Mouse (Mus musculus) mature B cell (primary cell): ENCODE data around the gene Sptbn2.
"Not testable (repeated sequence)": the region's sequence is repeated elsewhere in the genome, so short reads cannot be mapped to it uniquely, and the experiment has no call there.

Experiments
- in situ Hi-C: fragments of 300-500 bp; cut with MboI; formaldehyde crosslinking; loops from 2 replicates; pipeline ENCODE4 v1.14.3; 2019

Gene Sptbn2

DNA sequence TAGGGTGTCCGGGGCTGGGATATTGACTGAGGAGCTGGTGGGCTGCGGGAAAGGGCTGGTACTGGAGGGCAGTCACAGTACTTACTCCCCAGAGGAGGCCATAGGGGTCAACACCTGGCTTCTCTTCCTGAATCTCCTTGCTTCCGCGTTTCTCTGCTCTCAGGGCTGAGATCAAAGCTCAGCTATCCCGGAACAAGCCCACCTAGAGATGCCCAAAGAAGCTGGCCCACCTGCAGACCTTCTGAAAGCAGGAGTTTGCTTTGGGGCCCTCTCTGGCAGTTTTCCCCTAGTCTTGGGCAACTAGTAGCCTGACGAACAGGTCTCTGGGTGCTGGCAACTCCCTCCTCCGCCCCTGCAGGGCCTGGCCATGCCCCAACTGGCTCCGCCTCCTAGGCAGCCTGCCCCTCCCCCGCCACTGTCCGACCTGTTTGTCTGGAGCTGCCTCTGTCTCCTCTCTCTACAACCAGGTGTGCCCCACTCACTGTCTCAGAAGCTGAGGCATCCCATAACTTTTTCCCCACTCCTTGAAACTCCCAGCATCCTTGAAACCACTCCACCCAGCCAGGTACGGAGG, 9.8 kb downstream of the Sptbn2 start:
- in situ Hi-C loops: no loop called here

DNA sequence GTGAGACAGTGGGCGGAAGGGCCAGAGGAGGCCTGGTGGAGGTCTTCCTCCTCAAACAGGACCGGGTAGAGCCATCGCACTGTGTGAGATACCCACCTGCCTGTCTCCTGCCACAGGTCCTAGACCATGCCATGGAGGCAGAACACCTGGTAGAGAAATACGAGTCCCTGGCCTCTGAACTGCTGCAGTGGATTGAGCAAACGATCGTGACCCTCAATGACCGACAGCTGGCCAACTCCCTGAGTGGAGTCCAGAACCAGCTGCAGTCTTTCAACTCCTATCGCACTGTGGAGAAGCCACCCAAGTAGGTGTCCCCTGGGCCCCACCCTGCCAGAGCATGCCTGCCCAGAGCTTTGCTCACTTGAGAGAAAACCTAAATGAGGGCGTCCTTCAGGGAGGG, 18.2 kb downstream of the Sptbn2 start:
- in situ Hi-C loops: no loop called here

DNA sequence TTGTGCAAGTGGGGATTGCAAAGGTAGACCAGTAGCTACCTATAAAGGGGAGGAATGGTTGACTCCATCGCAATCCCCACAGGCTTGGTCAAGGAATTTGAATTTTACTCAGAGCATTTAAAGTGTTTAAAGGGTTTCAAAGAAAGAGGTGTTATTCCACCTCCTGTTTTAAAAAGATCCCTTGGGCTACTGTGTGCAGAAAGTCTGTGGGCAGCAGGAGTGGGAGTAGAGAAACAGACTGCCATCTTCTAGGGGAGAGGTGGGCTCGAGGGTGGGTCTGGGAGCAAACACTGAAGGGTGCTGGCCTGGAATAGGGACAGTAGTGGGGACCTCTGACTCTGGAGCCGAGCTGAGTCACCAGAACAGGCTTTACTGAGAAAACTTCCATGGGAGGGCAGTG, 22.1 kb downstream of the Sptbn2 start:
- in situ Hi-C loops: no loop called here

DNA sequence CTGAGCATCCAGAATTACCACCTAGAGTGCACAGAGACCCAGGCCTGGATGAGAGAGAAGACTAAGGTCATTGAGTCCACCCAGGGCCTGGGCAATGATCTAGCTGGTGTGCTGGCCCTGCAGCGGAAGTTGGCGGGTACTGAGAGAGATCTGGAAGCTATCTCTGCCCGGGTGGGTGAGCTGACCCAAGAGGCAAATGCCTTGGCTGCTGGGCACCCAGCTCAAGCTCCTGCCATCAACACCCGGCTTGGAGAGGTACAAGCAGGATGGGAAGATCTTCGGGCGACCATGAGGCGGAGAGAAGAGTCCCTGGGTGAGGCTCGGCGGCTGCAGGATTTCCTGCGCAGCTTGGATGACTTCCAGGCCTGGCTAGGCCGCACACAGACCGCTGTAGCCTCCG, 26.9 kb downstream of the Sptbn2 start:
- in situ Hi-C loops: no loop called here

DNA sequence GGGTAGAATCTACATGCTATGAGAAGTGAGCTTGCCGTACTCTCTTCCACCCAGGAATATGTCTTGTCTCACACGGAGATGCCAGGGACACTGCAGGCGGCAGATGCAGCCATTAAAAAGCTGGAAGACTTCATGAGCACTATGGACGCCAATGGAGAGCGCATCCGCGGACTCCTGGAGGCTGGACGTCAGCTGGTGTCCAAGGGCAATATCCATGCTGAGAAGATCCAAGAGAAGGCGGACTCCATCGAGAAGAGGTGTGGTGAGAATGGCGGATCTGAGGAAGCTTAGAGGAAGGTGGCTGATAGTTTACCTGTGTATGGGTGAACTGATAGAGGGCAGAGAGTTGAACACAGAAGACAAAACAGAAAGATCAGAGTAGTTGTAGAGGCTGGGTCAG, 28.1 kb downstream of the Sptbn2 start:
- in situ Hi-C loops: no loop called here

DNA sequence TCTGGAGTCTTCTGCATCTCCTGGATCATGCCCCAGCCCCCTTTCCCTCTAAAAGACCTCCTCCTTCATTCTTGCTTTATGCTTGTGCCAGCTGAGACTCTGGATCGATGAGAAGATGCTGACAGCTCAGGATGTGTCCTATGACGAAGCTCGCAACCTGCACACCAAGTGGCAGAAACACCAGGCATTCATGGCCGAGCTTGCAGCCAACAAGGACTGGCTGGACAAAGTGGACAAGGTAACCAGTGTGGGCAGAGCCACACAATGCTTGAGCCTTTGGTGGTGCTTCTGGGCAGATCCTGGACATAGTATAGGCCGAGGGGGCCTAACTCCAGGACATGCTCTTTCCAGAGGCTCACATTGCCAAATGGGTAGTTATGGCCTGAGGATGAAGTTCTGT, 28.8 kb downstream of the Sptbn2 start:
- in situ Hi-C loops: no loop called here

DNA sequence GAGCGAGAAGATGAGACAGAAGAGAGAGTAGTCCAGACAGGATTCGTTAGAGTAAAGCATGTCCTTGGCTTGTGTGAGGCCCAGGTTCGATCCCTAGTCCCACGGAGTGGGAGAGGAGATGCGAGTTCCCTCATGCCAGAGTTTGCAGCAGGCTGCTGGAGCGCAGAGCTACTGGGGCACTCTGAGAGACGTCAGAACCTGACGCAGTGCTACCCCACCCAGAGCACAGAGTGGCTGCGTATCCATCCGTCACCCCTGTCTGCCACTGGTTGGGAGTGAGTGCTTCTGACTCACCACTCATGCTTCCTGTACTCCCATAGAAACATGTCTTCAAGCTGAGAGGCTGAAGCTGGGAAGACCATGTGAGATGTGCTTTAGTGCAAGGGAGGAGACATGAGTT, 30.5 kb downstream of the Sptbn2 start:
- in situ Hi-C loops: no loop called here

- in situ Hi-C loops: no loop called here
These were observed 31.3 kb downstream of the Sptbn2 start for GRCm38 (mm10) chr19:4742229-4742628.

GRCm38 (mm10) chr19:4743524-4743923, 32.6 kb downstream of the Sptbn2 start:
- in situ Hi-C loops: no loop called here

DNA sequence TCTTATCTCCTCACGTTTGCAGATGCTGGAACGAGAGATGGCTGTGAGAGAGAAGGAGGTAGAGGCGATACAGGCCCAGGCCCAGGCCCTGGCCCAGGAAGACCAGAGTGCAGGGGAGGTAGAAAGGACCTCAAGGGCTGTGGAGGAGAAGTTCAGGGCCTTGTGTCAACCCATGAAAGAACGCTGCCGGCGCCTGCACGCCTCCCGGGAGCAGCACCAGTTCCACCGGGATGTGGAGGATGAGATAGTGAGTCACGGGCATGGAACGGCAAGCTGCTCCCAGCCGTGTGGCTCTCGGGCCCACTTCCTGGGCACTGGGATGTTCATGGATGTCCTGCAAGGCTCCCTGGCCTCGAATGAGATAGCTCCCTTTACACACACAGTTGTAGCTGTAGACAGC, 33.1 kb downstream of the Sptbn2 start:
- in situ Hi-C loops: no loop called here

DNA sequence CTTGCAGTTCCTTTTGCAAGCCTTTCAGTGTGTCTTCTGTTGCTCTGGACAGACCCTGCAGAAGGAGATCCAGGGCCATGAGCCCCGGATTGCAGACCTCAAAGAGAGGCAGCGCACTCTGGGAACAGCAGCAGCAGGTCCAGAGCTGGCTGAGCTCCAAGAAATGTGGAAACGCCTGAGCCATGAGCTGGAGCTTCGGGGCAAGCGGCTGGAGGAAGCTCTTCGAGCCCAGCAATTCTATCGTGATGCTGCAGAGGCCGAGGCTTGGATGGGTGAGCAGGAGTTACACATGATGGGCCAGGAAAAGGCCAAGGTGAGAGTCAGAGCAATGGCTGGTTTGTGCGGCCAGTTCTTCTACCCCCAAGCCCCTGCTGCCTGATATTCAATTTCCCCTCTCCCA, 34.1 kb downstream of the Sptbn2 start:
- in situ Hi-C loops: no loop called here

- in situ Hi-C loops: no loop called here
These were observed 34.7 kb downstream of the Sptbn2 start for GRCm38 (mm10) chr19:4745681-4746080.

GRCm38 (mm10) chr19:4746611-4747010, 35.6 kb downstream of the Sptbn2 start:
- in situ Hi-C loops: no loop called here

DNA sequence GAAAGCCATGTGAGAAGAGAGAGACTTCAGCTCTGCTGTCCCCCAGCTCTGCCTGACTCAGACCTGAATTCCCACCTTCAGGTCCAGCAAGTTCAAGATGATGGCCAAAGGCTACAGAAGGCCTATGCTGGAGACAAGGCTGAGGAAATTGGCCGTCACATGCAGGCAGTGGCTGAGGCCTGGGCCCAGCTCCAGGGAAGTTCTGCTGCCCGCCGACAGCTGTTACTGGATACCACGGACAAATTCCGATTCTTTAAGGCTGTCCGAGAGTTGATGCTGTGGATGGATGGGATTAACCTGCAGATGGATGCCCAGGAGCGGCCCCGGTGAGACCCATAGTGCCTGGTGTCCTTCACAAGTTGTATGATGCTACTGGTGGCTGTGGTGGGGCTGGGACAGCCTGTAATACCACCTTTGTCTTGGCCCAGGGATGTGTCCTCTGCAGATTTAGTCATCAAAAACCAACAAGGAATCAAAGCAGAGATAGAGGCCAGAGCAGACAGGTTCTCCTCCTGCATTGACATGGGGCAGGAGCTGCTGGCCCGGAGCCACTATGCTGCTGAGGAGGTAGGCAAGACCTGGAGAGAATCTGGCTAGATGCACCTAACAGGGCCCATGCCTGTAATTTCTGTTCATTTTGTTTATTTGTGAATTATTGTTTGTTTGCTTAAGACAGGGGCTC, 36.8 kb downstream of the Sptbn2 start:
- in situ Hi-C loops: no loop called here

GRCm38 (mm10) chr19:4748493-4748892, 37.5 kb downstream of the Sptbn2 start:
- in situ Hi-C loops: no loop called here

DNA sequence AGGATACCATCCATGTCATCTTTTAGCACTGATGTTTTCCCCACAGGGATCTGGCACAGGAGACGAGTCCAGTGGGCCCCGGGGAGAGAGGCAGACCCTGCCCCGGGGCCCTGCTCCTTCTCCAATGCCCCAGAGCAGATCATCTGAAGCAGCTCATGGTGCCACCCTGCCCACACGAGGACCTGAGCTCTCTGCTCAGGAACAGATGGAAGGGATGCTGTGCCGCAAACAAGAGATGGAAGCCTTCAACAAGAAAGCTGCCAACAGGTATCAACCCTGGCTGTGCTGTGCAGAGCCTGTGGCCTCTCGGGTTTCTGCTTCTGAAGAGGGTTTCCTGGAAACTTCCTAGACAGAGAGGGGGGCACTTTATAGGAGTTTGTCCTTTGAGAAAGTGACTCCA, 39.0 kb downstream of the Sptbn2 start:
- in situ Hi-C loops: no loop called here

GRCm38 (mm10) chr19:4755565-4756192, 44.7 kb downstream of the Sptbn2 start:
- in situ Hi-C loops: no loop called here

DNA sequence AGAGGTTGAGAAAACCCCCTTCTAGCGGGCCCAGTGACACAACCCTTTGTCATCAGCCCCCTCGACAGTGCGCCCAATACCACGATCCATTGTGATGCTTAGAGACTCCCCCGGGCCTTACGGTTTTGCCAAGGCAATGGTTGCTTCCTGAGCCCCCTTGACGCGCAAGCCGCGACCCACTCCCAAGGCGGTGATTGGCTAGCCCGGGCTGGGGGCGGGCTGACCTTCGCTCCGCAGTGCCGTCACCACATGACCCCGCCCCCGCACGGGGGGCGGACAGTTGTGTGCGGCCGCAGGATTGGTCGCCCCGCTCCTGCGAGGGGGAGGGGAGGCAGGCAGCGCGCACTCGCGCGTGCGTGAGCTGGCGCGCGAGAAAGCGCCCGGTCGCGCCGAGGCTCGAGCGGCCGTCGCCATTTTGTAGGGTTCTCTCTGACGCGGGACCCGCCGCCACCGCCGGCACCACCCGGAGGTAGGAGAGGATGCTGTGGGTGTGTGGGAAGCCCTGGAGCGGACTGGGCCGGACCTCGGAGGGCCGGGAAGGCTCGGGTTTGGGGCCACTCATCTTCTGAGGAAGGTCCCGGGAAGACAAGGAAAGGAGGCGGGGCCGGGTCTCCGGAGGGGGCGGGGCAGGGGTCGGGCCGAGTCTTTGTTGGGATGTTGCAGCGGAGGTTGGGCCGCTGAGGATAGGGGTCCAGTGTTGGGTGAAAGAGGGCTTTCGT, 45.4 kb downstream of the Sptbn2 start, which contains the start of gene Rbm4b:
Gene Rbm4b, plus strand, starts transcription at position 305 of the 719 bp plus-strand sequence.
- in situ Hi-C loops: no loop called here

DNA sequence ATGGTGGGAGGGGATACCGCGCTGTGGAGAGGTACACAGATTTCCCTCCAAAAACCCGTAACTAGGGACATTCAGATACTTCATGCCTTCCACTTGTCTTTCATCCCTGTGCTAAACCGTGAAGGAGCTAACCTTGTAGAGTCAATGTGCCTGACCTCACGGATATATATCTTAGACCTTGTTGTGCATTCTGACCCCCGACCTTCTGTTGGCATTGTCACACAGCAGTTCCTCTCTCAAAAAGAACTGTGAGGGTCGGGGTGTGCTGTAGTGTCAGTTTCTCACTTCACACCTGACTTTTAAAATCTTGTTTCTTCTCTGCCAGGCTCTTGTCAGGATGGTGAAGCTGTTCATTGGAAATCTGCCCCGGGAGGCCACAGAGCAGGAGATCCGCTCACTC, 46.0 kb downstream of the Sptbn2 start:
- in situ Hi-C loops: no loop called here

- in situ Hi-C loops: not testable (repeated sequence)
These were observed 49.6 kb downstream of the Sptbn2 start for GRCm38 (mm10) chr19:4760544-4760943.

- in situ Hi-C loops: no loop called here
These were observed 51.9 kb downstream of the Sptbn2 start for GRCm38 (mm10) chr19:4762876-4763275.

DNA sequence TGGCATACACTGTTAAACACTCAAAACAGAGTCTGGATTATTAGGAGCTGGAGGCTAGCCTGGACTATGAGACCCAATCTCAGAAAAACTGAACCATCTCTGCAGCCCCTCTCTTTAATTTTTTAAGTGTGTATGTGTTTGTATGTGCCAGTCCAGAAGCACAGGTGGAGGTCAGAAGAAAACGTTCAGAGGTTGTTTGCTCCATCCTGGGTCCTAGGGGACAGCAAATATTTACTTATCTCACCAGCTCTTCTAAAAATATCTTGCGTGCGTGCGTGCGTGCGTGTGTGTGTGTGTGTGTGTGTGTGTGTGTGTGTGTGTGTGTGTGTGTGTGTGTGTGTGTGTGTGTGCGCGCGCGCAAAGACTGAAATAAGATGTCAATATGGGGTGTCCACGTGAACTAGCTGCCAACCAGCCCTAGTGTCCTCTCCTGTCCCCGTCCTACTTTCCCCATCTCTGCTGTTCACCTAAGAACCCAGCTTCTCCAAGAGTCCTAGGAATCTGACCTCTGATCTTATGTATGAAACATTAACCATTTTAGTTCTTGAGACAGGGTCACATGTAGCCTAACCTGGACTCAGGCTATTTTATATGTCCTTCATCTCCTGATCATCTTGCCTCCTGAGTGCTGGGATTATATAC, 56.7 kb downstream of the Sptbn2 start:
- in situ Hi-C loops: no loop called here
